Mouse (Mus musculus) hindbrain, embryonic 13.5 days (tissue): Measurements from ENCODE around the gene Dars2. TPM values are rescaled to one million over a fixed set of nuclear protein-coding genes. Genes with fewer than 3 reads are reported as not detected.
"Not testable (repeated sequence)": the region's sequence is repeated elsewhere in the genome, so short reads cannot be mapped to it uniquely, and the experiment has no call there.

ENCODE experiments used
- ATAC-seq: fragments of 200-750 bp; cut with Nextera tagmentation; 2 replicates; pipeline ENCODE4 v1.8.0; 2017; ENCODE audit warnings: moderate TSS enrichment; ENCODE audit not compliant: low FRiP score
- H3K27ac ChIP-seq: fragments of 300-500 bp; sonication (generic); 2 replicates; pipeline ENCODE4 v1.5.1; 2015; ENCODE audit warnings: inconsistent platforms, mild to moderate bottlenecking, moderate library complexity
- H3K27me3 ChIP-seq: fragments of 300-500 bp; sonication (generic); 2 replicates; pipeline ENCODE4 v1.6.1; 2015; ENCODE audit warnings: mild to moderate bottlenecking, inconsistent platforms
- H3K36me3 ChIP-seq: fragments of 300-500 bp; sonication (generic); 2 replicates; pipeline ENCODE4 v1.6.1; 2015; ENCODE audit warnings: mild to moderate bottlenecking, inconsistent platforms
- H3K4me1 ChIP-seq: fragments of 300-500 bp; sonication (generic); replicated peaks from 2 replicates; pipeline ENCODE4 v1.6.1; 2015; ENCODE audit warnings: inconsistent platforms
- H3K4me2 ChIP-seq: fragments of 300-500 bp; sonication (generic); 2 replicates; pipeline ENCODE4 v1.6.1; 2015; ENCODE audit warnings: inconsistent platforms, mild to moderate bottlenecking, moderate library complexity
- H3K4me3 ChIP-seq: fragments of 300-500 bp; sonication (generic); 2 replicates; pipeline ENCODE4 v1.5.1; 2015; ENCODE audit warnings: mild to moderate bottlenecking, inconsistent platforms
- H3K9ac ChIP-seq: fragments of 300-500 bp; sonication (generic); 2 replicates; pipeline ENCODE4 v1.6.1; 2015; ENCODE audit warnings: mild to moderate bottlenecking, inconsistent platforms
- H3K9me3 ChIP-seq: fragments of 300-500 bp; sonication (generic); 2 replicates; pipeline ENCODE4 v1.6.1; 2016; ENCODE audit warnings: inconsistent platforms
- WGBS: fragments of 180-500 bp; shearing (Covaris S2); methylation state at CpG from one replicate; pipeline ENCODE4 v1.1.7; 2015; 5-methylcytosine and 5-hydroxymethylcytosine counted together
- polyA plus RNA-seq: library from polyadenylated mRNA; unstranded; fragments of >200 nt; fragmentation: Nextera tagmentation; extraction: Ambion mirVana; gene quantifications from 2 replicates; pipeline ENCODE4 v1.2.1, GENCODE M21; 2015

Gene Dars2
- polyA plus RNA-seq, 1 experiment from 2014 or later = 26.2 TPM

DNA sequence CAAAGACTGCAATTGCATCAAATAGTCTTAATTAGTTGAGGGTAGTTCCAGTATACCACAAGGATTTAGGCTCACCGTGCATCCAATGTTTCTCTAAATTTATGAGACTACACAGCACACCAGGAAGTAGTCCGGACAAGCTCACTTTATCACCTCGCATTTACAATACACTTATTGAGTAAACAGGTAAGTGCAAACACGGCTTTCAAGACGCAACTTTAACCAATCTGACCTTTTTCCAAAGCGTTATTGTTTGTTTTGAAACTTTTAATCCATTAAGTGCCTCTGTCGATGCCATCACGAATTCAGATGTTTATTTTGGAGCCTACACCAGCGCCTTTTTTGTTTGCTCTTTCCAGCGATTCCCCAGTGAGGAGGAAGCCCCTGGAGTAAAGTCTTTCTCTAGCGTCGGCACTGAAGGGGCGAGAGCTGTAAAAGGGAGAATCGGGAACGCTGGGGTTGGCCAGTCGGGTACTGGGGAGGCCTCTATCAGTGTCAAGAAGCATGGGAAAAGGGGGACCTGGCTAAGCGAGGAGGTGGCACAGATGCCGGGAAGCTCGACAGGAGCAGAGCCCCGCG, 36.5 kb downstream of the Dars2 start:
- Histone ChIP-seq H3K9ac (peak overlapping the region; percentile 95), H3K4me1 (peaks cover 39% of the 10 kb centered on the region), H3K9me3 (no peaks in the 10 kb centered on the region), H3K27ac (peak overlapping the region; percentile 93), H3K4me3 (peak overlapping the region; percentile 81), H3K4me2 (peak overlapping the region; percentile 76), H3K27me3 (no peaks in the 10 kb centered on the region), H3K36me3 (peaks cover 58% of the 10 kb centered on the region)
- no peak for ATAC-seq
- 3% methylated on average over 21 of the region's 21 CpGs for whole genome bisulfite sequencing

GRCm38 (mm10) chr1:161032345-161032744, 38.1 kb downstream of the Dars2 start:
- H3K9me3 ChIP-seq = no peaks in the 10 kb centered on the region
- H3K36me3 ChIP-seq = peaks cover 46% of the 10 kb centered on the region
- no peak overlapping the region for H3K27ac ChIP-seq
- no peaks in the 10 kb centered on the region for H3K27me3 ChIP-seq
- no peak overlapping the region for H3K4me3 ChIP-seq
- no peak for ATAC-seq
- no peak overlapping the region for H3K9ac ChIP-seq
- no peak overlapping the region for H3K4me2 ChIP-seq
- H3K4me1 ChIP-seq = peaks cover 27% of the 10 kb centered on the region
- 90% methylated on average over 7 of the region's 7 CpGs for WGBS

- Histone ChIP-seq H3K27ac (no peak overlapping the region), H3K4me3 (no peak overlapping the region), H3K9ac (no peak overlapping the region), H3K4me1 (peaks cover 24% of the 10 kb centered on the region), H3K4me2 (no peak overlapping the region), H3K9me3 (no peaks in the 10 kb centered on the region), H3K27me3 (no peaks in the 10 kb centered on the region), H3K36me3 (peaks cover 48% of the 10 kb centered on the region)
- whole genome bisulfite sequencing = 95% methylated on average over 9 of the region's 9 CpGs
- no peak for ATAC-seq
These were observed 38.6 kb downstream of the Dars2 start for GRCm38 (mm10) chr1:161031881-161032280.

GRCm38 (mm10) chr1:161030058-161030457, 40.4 kb downstream of the Dars2 start:
- H3K27ac ChIP-seq = no peak overlapping the region
- peaks cover 46% of the 10 kb centered on the region for H3K36me3 ChIP-seq

GRCm38 (mm10) chr1:161028427-161028826, 42.0 kb downstream of the Dars2 start:
- not testable (repeated sequence) for ATAC-seq, H3K27me3 ChIP-seq, H3K4me3 ChIP-seq, H3K4me2 ChIP-seq, H3K27ac ChIP-seq, H3K9ac ChIP-seq, H3K9me3 ChIP-seq
- H3K36me3 ChIP-seq = peaks cover 54% of the 10 kb centered on the region
- 94% methylated on average over 1 of the region's 1 CpGs for WGBS
- H3K4me1 ChIP-seq = peaks cover 11% of the 10 kb centered on the region

More at GRCm38 (mm10) chr1:161030058-161030457, 40.4 kb downstream of the Dars2 start:
- 95% methylated on average over 3 of the region's 3 CpGs for WGBS
- no peaks in the 10 kb centered on the region for H3K27me3 ChIP-seq
- no peak overlapping the region for H3K9ac ChIP-seq
- H3K4me2 ChIP-seq = no peak overlapping the region
- H3K4me3 ChIP-seq = no peak overlapping the region
- ATAC-seq = no peak
- peaks cover 18% of the 10 kb centered on the region for H3K4me1 ChIP-seq
- no peaks in the 10 kb centered on the region for H3K9me3 ChIP-seq

- Histone ChIP-seq H3K4me3 (no peak overlapping the region), H3K27ac (no peak overlapping the region), H3K4me1 (0 out of 2 replicates have a peak, but pooled peaks cover 7% of the 10 kb centered on the region), H3K27me3 (no peaks in the 10 kb centered on the region), H3K9ac (no peak overlapping the region), H3K9me3 (no peaks in the 10 kb centered on the region), H3K36me3 (peaks cover 50% of the 10 kb centered on the region), H3K4me2 (no peak overlapping the region)
- WGBS = 92% methylated on average over 2 of the region's 2 CpGs
- ATAC-seq = no peak
These were observed 43.3 kb downstream of the Dars2 start for GRCm38 (mm10) chr1:161027196-161027595.

DNA sequence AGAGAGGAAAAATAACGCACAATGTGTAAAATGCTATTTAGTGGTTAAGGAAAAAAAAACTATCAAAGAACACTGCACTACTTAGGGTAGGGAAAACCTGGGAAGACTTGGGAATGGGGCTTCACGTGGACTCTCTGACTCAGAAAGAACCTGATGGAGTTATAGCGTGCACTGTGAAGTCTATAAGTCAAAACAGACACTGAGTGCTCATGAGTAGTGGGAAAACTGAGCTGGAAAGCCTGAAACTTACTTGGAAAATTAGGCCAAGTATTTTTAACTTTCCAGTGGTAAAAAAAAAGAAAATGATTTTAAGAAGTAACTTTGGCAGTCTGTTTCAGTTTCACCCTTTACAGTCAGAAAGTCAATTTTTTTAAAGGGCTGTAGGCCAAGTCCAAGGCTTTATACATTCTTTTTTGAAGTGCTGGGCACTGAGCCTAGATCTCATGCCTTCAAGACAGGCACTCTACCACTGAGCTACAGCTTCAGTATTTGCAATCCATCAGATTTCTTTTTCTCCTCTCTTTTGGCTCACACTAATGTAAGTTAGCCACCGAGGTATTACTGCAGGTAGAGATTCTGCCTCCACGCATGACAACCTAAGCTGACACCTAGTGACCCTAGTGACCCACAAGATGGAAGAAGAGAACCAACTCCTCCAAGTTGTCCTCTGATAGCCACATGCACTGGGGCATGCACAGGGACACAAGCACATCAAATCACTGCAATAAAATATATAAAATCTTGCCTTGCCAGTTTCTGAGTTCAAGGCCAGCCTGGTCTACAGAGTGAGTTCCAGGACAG, 44.8 kb downstream of the Dars2 start:
- no peak overlapping the region for H3K9ac ChIP-seq
- no peak overlapping the region for H3K4me3 ChIP-seq
- H3K27me3 ChIP-seq = no peaks in the 10 kb centered on the region
- ATAC-seq = no peak
- peaks cover 43% of the 10 kb centered on the region for H3K36me3 ChIP-seq
- H3K4me1 ChIP-seq = no peaks in the 10 kb centered on the region
- no peaks in the 10 kb centered on the region for H3K9me3 ChIP-seq
- 92% methylated on average over 5 of the region's 5 CpGs for WGBS
- H3K4me2 ChIP-seq = no peak overlapping the region
- no peak overlapping the region for H3K27ac ChIP-seq

- no peak overlapping the region for H3K4me2 ChIP-seq
- H3K9ac ChIP-seq = no peak overlapping the region
- no peaks in the 10 kb centered on the region for H3K4me1 ChIP-seq
- H3K27ac ChIP-seq = no peak overlapping the region
- WGBS = 96% methylated on average over 14 of the region's 14 CpGs
- no peak overlapping the region for H3K4me3 ChIP-seq
- no peak for ATAC-seq
- peaks cover 50% of the 10 kb centered on the region for H3K36me3 ChIP-seq
- no peaks in the 10 kb centered on the region for H3K9me3 ChIP-seq
- no peaks in the 10 kb centered on the region for H3K27me3 ChIP-seq
These were observed 50.4 kb downstream of the Dars2 start for GRCm38 (mm10) chr1:161020051-161020450.

DNA sequence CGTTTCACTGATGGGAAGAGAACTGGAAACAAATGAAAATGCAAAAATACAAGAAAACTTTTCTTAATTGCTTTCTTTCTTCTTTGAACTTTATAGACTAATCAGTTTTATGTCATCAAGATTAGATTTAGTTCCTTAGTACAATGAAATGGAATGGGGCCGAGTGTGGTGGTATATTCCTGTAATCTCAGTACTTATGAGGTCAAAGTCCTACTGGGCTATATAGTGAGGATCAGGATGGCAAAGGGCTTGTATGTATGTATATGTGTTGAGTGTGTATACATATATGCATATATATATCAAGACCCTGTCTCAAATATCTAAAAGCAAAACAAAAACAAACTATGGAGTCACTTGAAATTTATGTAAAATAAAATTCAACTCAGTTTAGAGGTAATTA, 54.1 kb downstream of the Dars2 start:
- Histone ChIP-seq H3K9me3 (no peaks in the 10 kb centered on the region), H3K4me3 (no peak overlapping the region), H3K9ac (no peak overlapping the region), H3K27ac (no peak overlapping the region), H3K4me1 (no peaks in the 10 kb centered on the region), H3K36me3 (peaks cover 58% of the 10 kb centered on the region), H3K27me3 (no peaks in the 10 kb centered on the region), H3K4me2 (no peak overlapping the region)
- WGBS = 92% methylated on average over 2 of the region's 2 CpGs
- no peak for ATAC-seq

- ATAC-seq = no peak
These were observed 60.0 kb downstream of the Dars2 start for GRCm38 (mm10) chr1:161010436-161010835.

DNA sequence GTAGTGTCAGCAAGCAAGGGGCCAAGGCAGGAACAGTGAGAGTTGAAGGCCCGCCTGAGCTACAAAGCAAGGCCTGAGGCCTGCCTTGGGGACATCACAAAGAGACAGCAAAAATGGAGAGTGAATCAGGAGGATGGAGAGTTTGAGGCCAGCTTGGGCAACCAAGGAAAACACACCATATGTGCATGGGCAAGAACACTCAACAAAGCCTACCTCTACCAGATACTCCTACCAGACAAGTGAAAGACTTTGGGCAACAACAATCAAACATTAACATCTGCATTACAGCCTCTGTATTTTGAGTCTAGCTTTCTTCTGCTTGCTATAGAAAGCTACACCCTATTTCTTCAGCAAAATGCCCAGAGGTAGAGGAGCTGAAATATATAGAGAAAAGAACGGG, 62.4 kb downstream of the Dars2 start:
- Histone ChIP-seq H3K4me2 (no peak overlapping the region), H3K27me3 (no peaks in the 10 kb centered on the region), H3K27ac (no peak overlapping the region), H3K4me3 (no peak overlapping the region), H3K4me1 (no peaks in the 10 kb centered on the region), H3K36me3 (peaks cover 41% of the 10 kb centered on the region), H3K9me3 (no peaks in the 10 kb centered on the region), H3K9ac (no peak overlapping the region)
- ATAC-seq = no peak
- WGBS = 96% methylated on average over 2 of the region's 2 CpGs

More at GRCm38 (mm10) chr1:161010436-161010835, 60.0 kb downstream of the Dars2 start:
- no peak overlapping the region for H3K4me2 ChIP-seq
- H3K36me3 ChIP-seq = peaks cover 35% of the 10 kb centered on the region
- no peak overlapping the region for H3K27ac ChIP-seq
- 92% methylated on average over 4 of the region's 4 CpGs for WGBS
- no peaks in the 10 kb centered on the region for H3K4me1 ChIP-seq
- H3K9ac ChIP-seq = no peak overlapping the region
- no peak overlapping the region for H3K4me3 ChIP-seq
- no peaks in the 10 kb centered on the region for H3K9me3 ChIP-seq
- no peaks in the 10 kb centered on the region for H3K27me3 ChIP-seq

DNA sequence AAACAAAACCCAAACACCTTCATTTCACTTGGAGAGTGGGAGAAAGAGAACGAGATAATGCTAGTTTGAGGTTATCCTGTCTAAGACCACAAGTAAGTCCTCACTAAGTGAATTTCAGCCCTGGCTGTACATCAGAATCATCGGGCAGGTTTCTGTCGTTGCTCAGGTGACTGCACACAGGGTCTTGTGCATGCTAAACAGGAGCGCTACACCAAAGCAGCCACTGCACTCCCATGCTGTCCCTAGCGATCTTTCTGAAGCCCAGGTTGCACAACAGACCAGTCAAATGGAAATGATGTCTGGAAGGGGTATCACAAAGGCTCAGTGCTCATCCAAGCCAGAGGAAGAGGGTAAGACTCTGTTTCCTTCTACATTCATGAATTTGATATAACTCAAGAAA, 64.0 kb downstream of the Dars2 start:
- WGBS = 83% methylated on average over 5 of the region's 5 CpGs
- no peak overlapping the region for H3K4me3 ChIP-seq
- no peak for ATAC-seq

GRCm38 (mm10) chr1:161005526-161005925, 64.9 kb downstream of the Dars2 start:
- Histone ChIP-seq H3K27ac (no peak overlapping the region), H3K4me2 (no peak overlapping the region), H3K4me3 (no peak overlapping the region), H3K9ac (no peak overlapping the region), H3K27me3 (no peaks in the 10 kb centered on the region), H3K36me3 (peaks cover 32% of the 10 kb centered on the region), H3K4me1 (no peaks in the 10 kb centered on the region), H3K9me3 (no peaks in the 10 kb centered on the region)
- no peak for ATAC-seq
- 73% methylated on average over 3 of the region's 3 CpGs for WGBS

More for the DNA sequence above, 64.0 kb downstream of the Dars2 start:
- Histone ChIP-seq H3K9ac (no peak overlapping the region), H3K36me3 (peaks cover 33% of the 10 kb centered on the region), H3K9me3 (no peaks in the 10 kb centered on the region), H3K4me1 (no peaks in the 10 kb centered on the region), H3K4me2 (no peak overlapping the region), H3K27me3 (no peaks in the 10 kb centered on the region), H3K27ac (no peak overlapping the region)
